Mouse (Mus musculus): Measurements from ENCODE around the gene Rexo5. TPM values are rescaled to one million over a fixed set of nuclear protein-coding genes. Genes with fewer than 3 reads are reported as not detected.
A peak's percentile ranks its signal among the peaks of the same experiment; 100 is the strongest.

Rexo5 gene
- polyA plus RNA-seq, 1 experiment from 2014 or later = 28.3 TPM

- H3K9me3 ChIP-seq = no peaks in the 10 kb centered on the region
Observed at GRCm38 (mm10) chr7:119784908-119785307, 8.9 kb upstream of the Rexo5 start.

GRCm38 (mm10) chr7:119789024-119789423, 4.8 kb upstream of the Rexo5 start:
- ATAC-seq (ENCODE audit: insufficient number of reproducible peaks, insufficient read depth, low FRiP score, low TSS enrichment) = no peak
- no peak overlapping the region for H3K27ac ChIP-seq
- H3K9me3 ChIP-seq = no peaks in the 10 kb centered on the region
- H3K9ac ChIP-seq = no peak overlapping the region
- 0 out of 2 replicates have a peak, but pooled peaks cover 3% of the 10 kb centered on the region for H3K4me1 ChIP-seq
- WGBS = 79% methylated on average over 3 of the region's 3 CpGs
- no peak overlapping the region for H3K4me2 ChIP-seq (replicated peaks)
- H3K27me3 ChIP-seq = no peaks in the 10 kb centered on the region
- peaks cover 41% of the 10 kb centered on the region for H3K36me3 ChIP-seq
- no peak overlapping the region for H3K4me3 ChIP-seq

More at GRCm38 (mm10) chr7:119784908-119785307, 8.9 kb upstream of the Rexo5 start:
- peaks cover 48% of the 10 kb centered on the region for H3K36me3 ChIP-seq
- no peaks in the 10 kb centered on the region for H3K4me1 ChIP-seq
- H3K27me3 ChIP-seq = no peaks in the 10 kb centered on the region
- 91% methylated on average over 5 of the region's 5 CpGs for WGBS
- no peak overlapping the region for H3K27ac ChIP-seq
- H3K4me3 ChIP-seq = no peak overlapping the region
- no peak overlapping the region for H3K9ac ChIP-seq
- ATAC-seq (ENCODE audit: insufficient number of reproducible peaks, insufficient read depth, low FRiP score, low TSS enrichment) = no peak
- no peak overlapping the region for H3K4me2 ChIP-seq (replicated peaks)

- Histone ChIP-seq H3K9me3 (no peaks in the 10 kb centered on the region), H3K4me2 (replicated peaks) (peak overlapping the region; percentile 77), H3K9ac (peak overlapping the region; percentile 75), H3K4me1 (0 out of 2 replicates have a peak, but pooled peaks cover 3% of the 10 kb centered on the region), H3K27ac (peak overlapping the region; percentile 70), H3K36me3 (peaks cover 8% of the 10 kb centered on the region), H3K27me3 (no peaks in the 10 kb centered on the region), H3K4me3 (peak overlapping the region; percentile 64)
- WGBS = under 1% methylated on average over 20 of the region's 21 CpGs
- no peak; the same call in 1 of the 2 replicates for ATAC-seq (ENCODE audit: insufficient number of reproducible peaks, insufficient read depth, low FRiP score, low TSS enrichment)
Observed at GRCm38 (mm10) chr7:119794251-119794638, 439 bp downstream of the Rexo5 start.

- peak overlapping the region; percentile 30; the same call in 1 of the 2 replicates for H3K9ac ChIP-seq
- 0 out of 2 replicates have a peak, but pooled peaks cover 3% of the 10 kb centered on the region for H3K4me1 ChIP-seq
- H3K27me3 ChIP-seq = no peaks in the 10 kb centered on the region
- H3K9me3 ChIP-seq = no peaks in the 10 kb centered on the region
- no peak overlapping the region for H3K27ac ChIP-seq
- no peak for ATAC-seq (ENCODE audit: insufficient number of reproducible peaks, insufficient read depth, low FRiP score, low TSS enrichment)
- peak overlapping the region; percentile 24 for H3K4me3 ChIP-seq
- H3K36me3 ChIP-seq = no peaks in the 10 kb centered on the region
- peak overlapping the region; percentile 44 for H3K4me2 ChIP-seq (replicated peaks)
Observed at GRCm38 (mm10) chr7:119795311-119795710, 1.5 kb downstream of the Rexo5 start.

- Histone ChIP-seq H3K27me3 (no peaks in the 10 kb centered on the region), H3K4me3 (no peak overlapping the region), H3K9ac (no peak overlapping the region), H3K36me3 (0 out of 2 replicates have a peak, but pooled peaks cover 7% of the 10 kb centered on the region), H3K9me3 (no peaks in the 10 kb centered on the region), H3K27ac (no peak overlapping the region), H3K4me2 (replicated peaks) (no peak overlapping the region), H3K4me1 (no peaks in the 10 kb centered on the region)
- no peak for ATAC-seq (ENCODE audit: insufficient number of reproducible peaks, insufficient read depth, low FRiP score, low TSS enrichment)
- 86% methylated on average over 3 of the region's 3 CpGs for WGBS
Observed at GRCm38 (mm10) chr7:119800488-119800887, 6.7 kb downstream of the Rexo5 start.

GRCm38 (mm10) chr7:119800991-119801390, 7.2 kb downstream of the Rexo5 start:
- 86% methylated on average over 3 of the region's 3 CpGs for WGBS
- H3K4me3 ChIP-seq = no peak overlapping the region
- H3K4me1 ChIP-seq = no peaks in the 10 kb centered on the region
- H3K27me3 ChIP-seq = no peaks in the 10 kb centered on the region
- H3K9me3 ChIP-seq = no peaks in the 10 kb centered on the region
- H3K36me3 ChIP-seq = 0 out of 2 replicates have a peak, but pooled peaks cover 7% of the 10 kb centered on the region
- no peak for ATAC-seq (ENCODE audit: insufficient number of reproducible peaks, insufficient read depth, low FRiP score, low TSS enrichment)
- no peak overlapping the region for H3K4me2 ChIP-seq (replicated peaks)
- no peak overlapping the region for H3K27ac ChIP-seq
- H3K9ac ChIP-seq = no peak overlapping the region

GRCm38 (mm10) chr7:119807396-119807795, 13.6 kb downstream of the Rexo5 start:
- Histone ChIP-seq H3K4me3 (no peak overlapping the region), H3K9ac (no peak overlapping the region), H3K9me3 (no peaks in the 10 kb centered on the region), H3K27ac (no peak overlapping the region), H3K27me3 (no peaks in the 10 kb centered on the region), H3K4me2 (replicated peaks) (no peak overlapping the region), H3K4me1 (no peaks in the 10 kb centered on the region), H3K36me3 (peaks cover 28% of the 10 kb centered on the region)
- ATAC-seq (ENCODE audit: insufficient number of reproducible peaks, insufficient read depth, low FRiP score, low TSS enrichment) = no peak
- 93% methylated on average over 5 of the region's 5 CpGs for WGBS

- peaks cover 27% of the 10 kb centered on the region for H3K36me3 ChIP-seq
- 90% methylated on average over 3 of the region's 3 CpGs for WGBS
- H3K9ac ChIP-seq = no peak overlapping the region
- H3K4me2 ChIP-seq (replicated peaks) = no peak overlapping the region
- H3K27ac ChIP-seq = no peak overlapping the region
- H3K9me3 ChIP-seq = no peaks in the 10 kb centered on the region
- no peak for ATAC-seq (ENCODE audit: insufficient number of reproducible peaks, insufficient read depth, low FRiP score, low TSS enrichment)
- no peak overlapping the region for H3K4me3 ChIP-seq
- no peaks in the 10 kb centered on the region for H3K27me3 ChIP-seq
- no peaks in the 10 kb centered on the region for H3K4me1 ChIP-seq
Observed at GRCm38 (mm10) chr7:119808723-119809122, 14.9 kb downstream of the Rexo5 start.

- Histone ChIP-seq H3K4me3 (no peak overlapping the region), H3K27me3 (no peaks in the 10 kb centered on the region), H3K9me3 (no peaks in the 10 kb centered on the region), H3K9ac (no peak overlapping the region), H3K4me2 (replicated peaks) (no peak overlapping the region), H3K36me3 (peaks cover 5% of the 10 kb centered on the region; the same call in 1 of the 2 replicates), H3K27ac (no peak overlapping the region), H3K4me1 (no peaks in the 10 kb centered on the region)
- WGBS = 94% methylated on average over 1 of the region's 1 CpGs
- no peak for ATAC-seq (ENCODE audit: insufficient number of reproducible peaks, insufficient read depth, low FRiP score, low TSS enrichment)
Observed at GRCm38 (mm10) chr7:119835371-119835770, 41.6 kb downstream of the Rexo5 start.

- WGBS = 93% methylated on average over 4 of the region's 4 CpGs
- no peak overlapping the region for H3K4me2 ChIP-seq (replicated peaks)
- H3K9me3 ChIP-seq = no peaks in the 10 kb centered on the region
- ATAC-seq (ENCODE audit: insufficient number of reproducible peaks, insufficient read depth, low FRiP score, low TSS enrichment) = no peak
- H3K9ac ChIP-seq = no peak overlapping the region
- no peak overlapping the region for H3K4me3 ChIP-seq
- H3K36me3 ChIP-seq = peaks cover 5% of the 10 kb centered on the region; the same call in 1 of the 2 replicates
- H3K4me1 ChIP-seq = no peaks in the 10 kb centered on the region
- H3K27me3 ChIP-seq = no peaks in the 10 kb centered on the region
- no peak overlapping the region for H3K27ac ChIP-seq
Observed at GRCm38 (mm10) chr7:119835996-119836777, 42.4 kb downstream of the Rexo5 start.

GRCm38 (mm10) chr7:119841820-119842449, 48.1 kb downstream of the Rexo5 start:
- H3K4me3 ChIP-seq = no peak overlapping the region
- H3K4me1 ChIP-seq = no peaks in the 10 kb centered on the region
- 96% methylated on average over 4 of the region's 4 CpGs for WGBS
- no peak overlapping the region for H3K4me2 ChIP-seq (replicated peaks)
- H3K9ac ChIP-seq = no peak overlapping the region
- no peaks in the 10 kb centered on the region for H3K27me3 ChIP-seq
- no peaks in the 10 kb centered on the region for H3K9me3 ChIP-seq
- 0 out of 2 replicates have a peak, but pooled peaks cover 10% of the 10 kb centered on the region for H3K36me3 ChIP-seq
- H3K27ac ChIP-seq = no peak overlapping the region
- ATAC-seq (ENCODE audit: insufficient number of reproducible peaks, insufficient read depth, low FRiP score, low TSS enrichment) = no peak

- ATAC-seq (ENCODE audit: insufficient number of reproducible peaks, insufficient read depth, low FRiP score, low TSS enrichment) = no peak
- H3K4me1 ChIP-seq = no peaks in the 10 kb centered on the region
- H3K9ac ChIP-seq = no peak overlapping the region
- no peak overlapping the region for H3K27ac ChIP-seq
- no peak overlapping the region for H3K4me2 ChIP-seq (replicated peaks)
- 87% methylated on average over 2 of the region's 2 CpGs for WGBS
- no peak overlapping the region for H3K4me3 ChIP-seq
- peaks cover 11% of the 10 kb centered on the region; the same call in 1 of the 2 replicates for H3K36me3 ChIP-seq
- H3K9me3 ChIP-seq = no peaks in the 10 kb centered on the region
- H3K27me3 ChIP-seq = no peaks in the 10 kb centered on the region
Observed at GRCm38 (mm10) chr7:119845541-119845940, 51.7 kb downstream of the Rexo5 start.
